Mouse (Mus musculus) R1 (cell line): ENCODE measurements around the gene Fbxo41.

Experiments
- DNase-seq: peaks from one replicate; pipeline ENCODE4 v3.0.0-alpha.2; 2018; ENCODE audit warnings: low read depth, low spot score

Gene Fbxo41

GRCm38 (mm10) chr6:85447351-85447750 is 55.4 kb downstream of the Fbxo41 start:
- DNase-seq, result no peak

DNA sequence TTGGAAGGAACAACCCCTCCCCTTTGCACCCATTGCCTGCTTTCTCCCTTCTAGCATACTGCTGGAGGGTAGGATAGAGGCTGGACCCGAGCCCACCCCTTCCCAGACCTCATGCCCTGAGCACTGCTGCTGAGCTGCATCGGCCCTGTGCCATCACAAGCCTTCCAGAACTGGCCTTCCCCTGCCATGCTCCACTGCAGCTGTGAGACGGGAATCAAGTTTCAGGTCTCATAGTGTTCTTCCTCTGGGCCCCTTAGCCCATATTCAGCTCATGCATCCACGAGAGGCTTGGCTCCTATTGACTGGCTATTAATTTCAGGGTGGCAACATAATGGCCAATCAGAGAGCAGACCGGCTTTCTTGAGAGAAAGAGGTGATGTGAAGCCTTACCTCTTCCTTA is 57.5 kb downstream of the Fbxo41 start:
- no peak for DNase-seq

DNA sequence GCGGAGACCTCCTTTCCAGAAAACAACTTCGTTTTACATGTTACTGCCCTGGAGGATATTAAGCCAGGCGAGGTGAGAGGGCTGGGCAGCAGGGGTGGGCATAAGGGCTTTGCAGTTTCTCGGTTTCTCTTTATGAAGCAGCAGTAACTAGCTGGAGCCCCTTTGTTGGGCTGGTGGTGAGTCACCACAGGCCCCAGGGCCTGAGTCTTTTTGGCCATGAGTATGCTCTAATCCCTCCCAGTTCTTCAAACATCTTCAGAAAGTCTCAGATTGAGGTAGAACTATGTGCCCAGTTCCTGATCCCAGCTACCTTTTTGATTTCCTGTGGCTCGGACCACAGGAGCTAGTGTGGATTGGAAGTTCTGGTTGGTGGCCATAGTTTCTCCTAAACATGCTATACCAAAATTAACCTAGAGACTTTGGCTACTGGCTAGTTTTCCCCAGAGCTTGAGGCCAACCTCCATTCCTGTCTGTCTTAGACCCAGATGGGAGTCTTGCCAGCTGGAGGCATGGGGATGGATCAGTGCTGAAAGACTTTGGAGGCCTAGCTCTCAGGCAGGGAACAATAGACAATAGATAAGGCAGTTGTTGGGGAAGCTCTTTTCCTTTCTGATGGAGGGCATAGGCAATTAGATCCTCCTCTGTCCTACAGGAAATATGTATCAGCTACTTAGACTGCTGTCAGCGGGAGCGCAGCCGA is 58.4 kb downstream of the Fbxo41 start:
- no peak for DNase-seq

DNA sequence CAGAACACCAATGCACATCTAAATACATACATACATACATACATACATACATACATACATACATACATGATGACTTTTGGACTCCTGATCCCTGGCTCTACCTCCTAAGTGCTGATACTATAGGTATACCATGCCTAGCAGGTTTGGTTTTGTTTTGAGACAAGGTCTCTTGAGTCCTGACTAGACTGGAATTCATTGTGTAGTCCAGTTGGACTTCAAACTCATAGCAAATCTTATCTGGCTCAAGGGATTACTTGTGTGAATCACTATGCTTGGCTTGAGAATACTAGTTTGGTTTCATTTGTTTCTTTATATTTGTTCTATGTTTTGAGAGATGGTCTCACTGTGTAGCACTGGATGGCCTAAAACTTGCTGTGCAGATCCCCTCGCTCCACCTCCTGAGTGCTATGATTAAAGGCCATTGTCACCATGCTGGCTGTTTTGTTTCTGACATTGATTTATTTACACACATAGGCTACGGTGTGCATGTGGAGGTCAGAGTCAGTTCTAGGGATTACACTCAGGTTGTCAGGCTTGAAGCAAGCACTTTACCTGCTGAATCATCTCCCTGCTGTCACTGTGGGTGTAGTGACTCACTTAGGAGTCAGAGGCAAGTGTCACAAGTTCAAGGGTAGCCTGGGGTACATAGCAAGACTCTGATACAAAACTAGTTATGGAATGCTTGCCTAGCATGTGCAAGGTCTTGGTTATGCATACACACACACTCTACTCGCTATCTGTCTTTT is 59.1 kb downstream of the Fbxo41 start:
- DNase-seq, result no peak

GRCm38 (mm10) chr6:85441142-85441541 is 61.7 kb downstream of the Fbxo41 start:
- no peak for DNase-seq

- DNase-seq, result no peak
Measured at GRCm38 (mm10) chr6:85436631-85437030, 66.2 kb downstream of the Fbxo41 start.

- no peak for DNase-seq
Measured at GRCm38 (mm10) chr6:85436204-85436603, 66.6 kb downstream of the Fbxo41 start.

GRCm38 (mm10) chr6:85433865-85434264 is 68.9 kb downstream of the Fbxo41 start:
- DNase-seq, result no peak

DNA sequence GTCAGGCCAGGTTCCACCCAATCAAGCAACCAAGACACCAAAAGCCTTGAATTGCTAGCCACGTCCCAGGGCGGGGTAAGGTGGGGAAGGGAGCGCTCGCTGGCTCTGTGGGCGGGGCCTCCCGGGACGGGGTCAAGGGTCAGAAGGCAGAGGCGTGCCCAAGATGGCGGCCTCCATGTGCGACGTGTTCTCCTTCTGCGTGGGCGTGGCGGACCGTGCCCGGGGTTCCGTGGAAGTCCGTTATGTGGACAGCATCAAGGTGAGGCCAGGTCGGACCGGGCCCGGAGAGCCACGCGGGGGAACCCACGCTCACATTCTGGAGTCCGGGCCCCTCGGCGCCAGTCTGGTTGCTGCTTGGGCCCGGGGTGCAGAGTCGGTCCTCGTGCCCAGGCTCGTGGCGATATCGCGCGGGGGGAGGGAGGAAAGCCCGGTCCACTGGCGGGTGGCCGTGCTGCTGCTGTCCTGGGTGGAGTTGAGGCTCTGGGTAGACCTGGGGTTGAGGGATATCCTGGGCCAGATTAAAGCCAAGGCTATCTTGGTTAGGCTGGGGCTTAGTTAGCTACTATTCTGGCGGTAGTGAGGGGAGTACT is 70.9 kb downstream of the Fbxo41 start, which contains the start of gene Smyd5:
Gene Smyd5, plus strand, starts transcription at position 148 of the 590 bp plus-strand sequence.
- peak; percentile 93 for DNase-seq

GRCm38 (mm10) chr6:85431274-85431841 is 71.4 kb downstream of the Fbxo41 start:
- peak; percentile 24 for DNase-seq

- no peak for DNase-seq
Measured at GRCm38 (mm10) chr6:85423836-85424379, 78.9 kb downstream of the Fbxo41 start, which contains the start of gene Noto. TSS of gene Noto (plus strand) at chr6:85423886.
